Mouse (Mus musculus) thymus, postnatal 14 days (tissue): ENCODE measurements at regions not wholly inside any gene's neighbourhood (a gene's known extent, or its start where the extent isn't known, plus 50 kb on each side); places are given as distances from the start of the nearest gene placed in this dataset.
A peak's percentile ranks its signal among the peaks of the same experiment; 100 is the strongest.

Source experiments
- DNase-seq: peaks from one replicate; pipeline ENCODE4 v3.0.0; 2021

GRCm38 (mm10) chr12:12147088-12147687 lies 114.8 kb upstream of the Fam49a start:
- no peak for DNase-seq

- DNase-seq, result no peak
Observed at GRCm38 (mm10) chr12:12147847-12148246, 114.1 kb upstream of the Fam49a start.

- DNase-seq, result no peak
Observed at GRCm38 (mm10) chr12:12148659-12149399, 113.1 kb upstream of the Fam49a start.

- DNase-seq, result no peak
Observed at GRCm38 (mm10) chr12:12164411-12164810, 97.5 kb upstream of the Fam49a start.

GRCm38 (mm10) chr12:12170581-12170980 lies 91.4 kb upstream of the Fam49a start:
- DNase-seq, result no peak

- no peak for DNase-seq
Observed at GRCm38 (mm10) chr12:12172087-12172823, 89.7 kb upstream of the Fam49a start.

GRCm38 (mm10) chr12:12176331-12177263 lies 85.3 kb upstream of the Fam49a start:
- peak; percentile 80 for DNase-seq

- no peak for DNase-seq
Observed at GRCm38 (mm10) chr12:12177264-12178043, 84.5 kb upstream of the Fam49a start.

GRCm38 (mm10) chr12:12178391-12178790 lies 83.5 kb upstream of the Fam49a start:
- DNase-seq, result no peak

- DNase-seq, result no peak
Observed at GRCm38 (mm10) chr12:12179292-12179865, 82.6 kb upstream of the Fam49a start.

GRCm38 (mm10) chr12:12180986-12181385 lies 81.0 kb upstream of the Fam49a start:
- no peak for DNase-seq

GRCm38 (mm10) chr12:12181686-12182085 lies 80.3 kb upstream of the Fam49a start:
- DNase-seq, result no peak

- DNase-seq, result no peak
Observed at GRCm38 (mm10) chr12:12186353-12186752, 75.6 kb upstream of the Fam49a start.

GRCm38 (mm10) chr12:12195066-12195465 lies 66.9 kb upstream of the Fam49a start:
- no peak for DNase-seq

GRCm38 (mm10) chr12:12196627-12197026 lies 65.3 kb upstream of the Fam49a start:
- no peak for DNase-seq

GRCm38 (mm10) chr12:12208216-12208615 lies 53.7 kb upstream of the Fam49a start:
- DNase-seq, result no peak
